Mouse (Mus musculus) CH12.LX (cell line): Measurements from ENCODE around the gene Acaca. TPM values are rescaled to one million over a fixed set of nuclear protein-coding genes. Genes with fewer than 3 reads are reported as not detected.
A peak's percentile ranks its signal among the peaks of the same experiment; 100 is the strongest.

Experiments
- DNase-seq: peaks from one replicate; pipeline ENCODE4 v3.0.0-alpha.2; 2013; ENCODE audit errors: extremely low read depth
- H3K27ac ChIP-seq: 2 replicates; pipeline ENCODE4 v1.5.1; 2012; ENCODE audit warnings: low read depth, mild to moderate bottlenecking, control low read depth, moderate library complexity; ENCODE audit not compliant: insufficient read depth
- H3K27me3 ChIP-seq: replicated peaks from 2 replicates; pipeline ENCODE3; 2012; ENCODE audit warnings: inconsistent platforms
- H3K36me3 ChIP-seq, 2 experiments: replicated peaks in 1 of 2; 2 replicates each; pipeline versions ENCODE3 to v1.6.1; 2012; ENCODE audit warnings: inconsistent platforms in 1 of 2, low read length in 1 of 2, mild to moderate bottlenecking in 1 of 2, mixed read lengths in 1 of 2, moderate library complexity in 1 of 2; ENCODE audit not compliant: control insufficient read depth in 1 of 2, insufficient read depth in 1 of 2
- H3K4me1 ChIP-seq, 2 experiments: 2 replicates each; pipeline ENCODE4 v1.6.1; 2012; ENCODE audit warnings: inconsistent platforms in 1 of 2, moderate library complexity in 1 of 2; ENCODE audit not compliant: insufficient read depth in 2 of 2, control insufficient read depth in 1 of 2
- H3K4me2 ChIP-seq: 2 replicates; pipeline ENCODE4 v1.6.1; 2012; ENCODE audit warnings: low read depth, mild to moderate bottlenecking, control low read depth; ENCODE audit not compliant: poor library complexity, insufficient read depth, severe bottlenecking
- H3K4me3 ChIP-seq, 3 experiments: fragments of 150-350 bp in 1 of 3; sonication (generic) in 1 of 3; replicated peaks in 1 of 3; 2 replicates each; pipeline versions ENCODE3 to v1.5.1; 2011 to 2012; ENCODE audit warnings: low read depth in 2 of 3, low read length in 2 of 3, mild to moderate bottlenecking in 2 of 3, moderate library complexity in 2 of 3, control low read depth in 1 of 3, improper control_type of control experiment in 1 of 3, inconsistent platforms in 1 of 3, mixed read lengths in 1 of 3; ENCODE audit not compliant: poor library complexity in 1 of 3
- H3K79me2 ChIP-seq: replicated peaks from 2 replicates; pipeline ENCODE4 v1.6.1; 2012; ENCODE audit warnings: mild to moderate bottlenecking, moderate library complexity; ENCODE audit not compliant: control insufficient read depth, poor library complexity, insufficient read depth, severe bottlenecking; ENCODE audit errors: extremely low read depth
- H3K9ac ChIP-seq: 2 replicates; pipeline ENCODE4 v1.6.1; 2012; ENCODE audit warnings: low read depth, mild to moderate bottlenecking, control low read depth, moderate library complexity; ENCODE audit not compliant: insufficient read depth
- H3K9me3 ChIP-seq: replicated peaks from 2 replicates; pipeline ENCODE3; 2012; ENCODE audit warnings: low read length, inconsistent platforms, mixed read lengths
- BHLHE40 ChIP-seq: IDR thresholded peaks from 2 replicates; pipeline ENCODE4 v1.6.1; 2011; ENCODE audit warnings: mild to moderate bottlenecking, low read depth, low read length, improper control_type of control experiment
- CTCF ChIP-seq, 2 experiments: IDR thresholded peaks in 1 of 2; conservative IDR thresholded peaks in 1 of 2; 2 replicates each; pipeline ENCODE4 v1.5.1; 2011 to 2012; ENCODE audit warnings: low read depth in 2 of 2, low read length in 2 of 2, improper control_type of control experiment in 1 of 2, inconsistent platforms in 1 of 2, mild to moderate bottlenecking in 1 of 2, moderate library complexity in 1 of 2
- E2F4 ChIP-seq: IDR thresholded peaks from 2 replicates; pipeline ENCODE4 v1.6.1; 2011; ENCODE audit warnings: low read depth, low read length, improper control_type of control experiment; ENCODE audit not compliant: insufficient replicate concordance
- ELF1 ChIP-seq: IDR thresholded peaks from 2 replicates; pipeline ENCODE4 v1.6.1; 2014; ENCODE audit warnings: low read depth, mild to moderate bottlenecking, inconsistent platforms, low read length, improper control_type of control experiment
- EP300 ChIP-seq: IDR thresholded peaks from 2 replicates; pipeline ENCODE4 v1.6.1; 2011; ENCODE audit warnings: low read length, improper control_type of control experiment
- ETS1 ChIP-seq: conservative IDR thresholded peaks from 2 replicates; pipeline ENCODE4 v1.6.1; 2012; ENCODE audit warnings: low read depth, mild to moderate bottlenecking, inconsistent platforms, low read length, improper control_type of control experiment, moderate library complexity
- IRF4 ChIP-seq: IDR thresholded peaks from 2 replicates; pipeline ENCODE4 v1.6.1; 2014; ENCODE audit warnings: low read depth, mild to moderate bottlenecking, inconsistent platforms, low read length, improper control_type of control experiment
- JUN ChIP-seq: IDR thresholded peaks from 2 replicates; pipeline ENCODE4 v1.6.1; 2011; ENCODE audit warnings: low read depth, mild to moderate bottlenecking, low read length, improper control_type of control experiment, moderate library complexity; ENCODE audit not compliant: insufficient read depth
- JUND ChIP-seq: conservative IDR thresholded peaks from 2 replicates; pipeline ENCODE4 v1.6.1; 2011; ENCODE audit warnings: low read depth, low read length, improper control_type of control experiment
- MAFK ChIP-seq: IDR thresholded peaks from 2 replicates; pipeline ENCODE4 v1.6.1; 2011; ENCODE audit warnings: low read length, improper control_type of control experiment; ENCODE audit not compliant: insufficient replicate concordance
- MAX ChIP-seq: IDR thresholded peaks from 2 replicates; pipeline ENCODE4 v1.6.1; 2011; ENCODE audit warnings: low read length, improper control_type of control experiment
- MXI1 ChIP-seq: IDR thresholded peaks from 2 replicates; pipeline ENCODE4 v1.6.1; 2011; ENCODE audit warnings: mild to moderate bottlenecking, low read depth, low read length, improper control_type of control experiment
- MYC ChIP-seq: IDR thresholded peaks from 2 replicates; pipeline ENCODE4 v1.6.1; 2011; ENCODE audit warnings: low read depth, mild to moderate bottlenecking, improper control_type of control experiment, low read length
- POLR2A ChIP-seq: IDR thresholded peaks from 2 replicates; pipeline ENCODE4 v1.6.1; 2011; ENCODE audit warnings: low read depth, mild to moderate bottlenecking, improper control_type of control experiment, low read length
- RAD21 ChIP-seq: IDR thresholded peaks from 2 replicates; pipeline ENCODE4 v1.6.1; 2011; ENCODE audit warnings: low read depth, mild to moderate bottlenecking, low read length, improper control_type of control experiment, moderate library complexity
- RCOR1 ChIP-seq: conservative IDR thresholded peaks from 2 replicates; pipeline ENCODE4 v1.6.1; 2012; ENCODE audit warnings: low read depth, mild to moderate bottlenecking, inconsistent platforms, low read length, improper control_type of control experiment
- SMC3 ChIP-seq: IDR thresholded peaks from 2 replicates; pipeline ENCODE4 v1.6.1; 2011; ENCODE audit warnings: low read depth, low read length, improper control_type of control experiment
- ZMIZ1 ChIP-seq: IDR thresholded peaks from 2 replicates; pipeline ENCODE4 v1.6.1; 2012; ENCODE audit warnings: low read depth, mild to moderate bottlenecking, inconsistent platforms, low read length, improper control_type of control experiment
- dilution Hi-C: fragments of 300-500 bp; cut with MboI; formaldehyde crosslinking; loops from 2 replicates; pipeline ENCODE4 v1.14.3; 2020; ENCODE audit warnings: low sequenced_read_pairs; ENCODE audit not compliant: extremely low pct_unique_long_range_greater_than_20kb, extremely low pct_ligation_motif_present
- in situ Hi-C: fragments of 300-500 bp; cut with MboI; formaldehyde crosslinking; loops from 3 replicates; pipeline ENCODE4 v1.14.3; 2019; ENCODE audit warnings: low sequenced_read_pairs, low pct_ligation_motif_present, low pct_unique_long_range_greater_than_20kb, mixed read lengths
- polyA plus RNA-seq: library from polyadenylated mRNA; unstranded; fragments of >175 nt; gene quantifications from 2 replicates; pipeline ENCODE4 v1.2.1, GENCODE M21; 2012; ENCODE audit warnings: low read depth; ENCODE audit not compliant: insufficient read length
- total RNA-seq, 2 experiments: library from RNA; depleted of rRNA; stranded (reverse); fragments of 300-350 nt in 1 of 2; fragments of >200 nt in 1 of 2; gene quantifications; 2 replicates each; pipeline ENCODE4 v1.2.3; 2012 to 2014

Acaca gene
- total and polyA plus RNA-seq, 3 experiments: 36.9 to 62.6 (median 61.7) TPM

DNA sequence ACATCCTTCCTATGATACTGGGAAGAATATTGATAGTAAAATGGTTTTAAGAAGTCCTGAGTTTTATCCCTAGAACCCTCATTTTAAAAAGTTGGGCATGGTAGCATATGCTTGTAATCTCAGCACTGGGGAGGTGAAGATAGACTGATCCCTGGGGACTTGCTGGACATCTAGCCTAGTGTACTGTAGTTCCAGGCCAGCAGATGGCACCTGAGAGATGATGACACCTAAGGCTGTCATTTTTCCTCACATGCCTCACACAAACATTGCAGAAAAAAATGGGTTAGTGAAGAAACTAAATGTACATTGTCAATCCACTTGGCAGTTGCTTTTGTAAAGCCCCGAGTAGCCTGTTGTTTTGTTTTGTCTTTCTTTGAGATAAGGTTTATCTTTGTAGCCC lies 235.8 kb downstream of the Acaca start:
- TF ChIP-seq RAD21 (peak; percentile 24), MAX (no peak), MAFK (no peak), CTCF (conservative IDR thresholded peaks at IDR 0.05 in 1 of 2, IDR thresholded peaks at IDR 0.05 in 1 of 2; ENCODE audit: low read depth in 2 of 2, low read length in 2 of 2) (peak in 1 of 2 experiments; percentile 45; a peak in 2 of 4 replicates), SMC3 (0 out of 2 replicates have a peak, but pooled peaks have one; percentile 26), MYC (no peak), JUND (no peak), MXI1 (no peak), EP300 (no peak)
- TF ChIP-seq, all 38 proteins: peak for 3
- Histone ChIP-seq H3K9me3 (no peaks in the 10 kb centered on the region), H3K4me2 (no peak overlapping the region), H3K4me3 (no peak overlapping the region), H3K36me3 (peaks cover 13 to 70% of the 10 kb centered on the region in 2 experiments), H3K9ac (no peak overlapping the region), H3K79me2 (no peaks in the 10 kb centered on the region), H3K27ac (no peak overlapping the region), H3K4me1 (peaks cover 0 to 16% of the 10 kb centered on the region in 2 experiments; a peak in 2 of 4 replicates), H3K27me3 (no peaks in the 10 kb centered on the region)
- peak; percentile 21 for DNase-seq
- in situ Hi-C loops: no loop called here
- dilution Hi-C loops: no loop called here

DNA sequence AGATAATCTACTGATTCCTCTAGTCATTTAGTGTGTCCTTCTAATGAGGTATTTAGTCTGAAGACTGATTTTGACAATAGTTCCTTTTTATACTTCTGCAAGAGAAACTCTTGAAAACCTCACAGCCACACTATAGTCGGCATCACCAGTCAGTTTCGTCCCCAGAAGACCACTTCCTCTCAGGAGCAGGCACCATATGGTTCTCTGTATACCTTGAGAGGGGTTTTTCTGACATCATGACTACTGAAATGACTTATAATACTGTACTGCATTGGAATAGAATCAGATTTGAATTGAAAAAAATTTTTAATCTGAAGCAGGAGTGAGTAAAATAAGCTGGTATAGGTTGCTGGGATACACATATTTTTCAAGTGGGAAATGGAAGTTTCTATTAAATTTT lies 239.4 kb downstream of the Acaca start:
- Histone ChIP-seq H3K9ac (no peak overlapping the region), H3K4me2 (no peak overlapping the region)
- no peak for TF ChIP-seq RCOR1
- peak; percentile 46; the same call in 1 of the 2 replicates for TF ChIP-seq ETS1
- no peak for TF ChIP-seq ELF1
- no peak for TF ChIP-seq SMC3
- TF ChIP-seq E2F4: no peak
- TF ChIP-seq IRF4: peak; percentile 87
- peak; percentile 75 for TF ChIP-seq JUN
- no peak for TF ChIP-seq MAX
- peak; percentile 79 for TF ChIP-seq EP300
- peak; percentile 78 for TF ChIP-seq JUND
- TF ChIP-seq MXI1: no peak
- 0 out of 2 replicates have a peak, but pooled peaks have one; percentile 11 for TF ChIP-seq BHLHE40
- no peak for TF ChIP-seq POLR2A
- TF ChIP-seq ZMIZ1: no peak
- TF ChIP-seq, all 38 proteins: peak for 6
- H3K4me1 ChIP-seq: peaks cover 0 to 16% of the 10 kb centered on the region in 2 experiments; a peak in 2 of 4 replicates
- H3K27ac ChIP-seq: no peak overlapping the region
- H3K9me3 ChIP-seq: no peaks in the 10 kb centered on the region
- H3K4me3 ChIP-seq: no peak overlapping the region
- in situ Hi-C loops (no loop called here), dilution Hi-C loops (no loop called here)
- DNase-seq: peak; percentile 59
- H3K27me3 ChIP-seq: no peaks in the 10 kb centered on the region
- H3K36me3 ChIP-seq: peaks cover 22 to 76% of the 10 kb centered on the region in 2 experiments
- no peaks in the 10 kb centered on the region for H3K79me2 ChIP-seq
